Mouse (Mus musculus) kidney, adult 2 months (tissue): ENCODE data around the gene Tnrc6b.

Experiments
- CTCF ChIP-seq: fragments of 200-500 bp; conservative IDR thresholded peaks from 2 replicates; pipeline ENCODE4 v1.5.1; 2011; ENCODE audit warnings: low read depth, mild to moderate bottlenecking, control low read depth, low read length, moderate library complexity, mixed read lengths; ENCODE audit not compliant: insufficient read depth, insufficient read length
- POLR2A ChIP-seq: fragments of 200-500 bp; IDR thresholded peaks from one replicate; pipeline ENCODE4 v1.6.1; 2011; ENCODE audit warnings: low read depth, low read length, control low read depth

GRCm38 (mm10) chr15:80912175-80912574 is 201.1 kb downstream of the Tnrc6b start:
- TF ChIP-seq POLR2A, result no peak
- no peak for TF ChIP-seq CTCF
